Mouse (Mus musculus): ENCODE measurements around the gene Olfr237-ps1. TPM values are rescaled to one million over a fixed set of nuclear protein-coding genes. Genes with fewer than 3 reads are reported as not detected.

Olfr237-ps1 gene
- not detected in 2 replicates for polyA plus RNA-seq (2012; ENCODE audit: low replicate concordance)

DNA sequence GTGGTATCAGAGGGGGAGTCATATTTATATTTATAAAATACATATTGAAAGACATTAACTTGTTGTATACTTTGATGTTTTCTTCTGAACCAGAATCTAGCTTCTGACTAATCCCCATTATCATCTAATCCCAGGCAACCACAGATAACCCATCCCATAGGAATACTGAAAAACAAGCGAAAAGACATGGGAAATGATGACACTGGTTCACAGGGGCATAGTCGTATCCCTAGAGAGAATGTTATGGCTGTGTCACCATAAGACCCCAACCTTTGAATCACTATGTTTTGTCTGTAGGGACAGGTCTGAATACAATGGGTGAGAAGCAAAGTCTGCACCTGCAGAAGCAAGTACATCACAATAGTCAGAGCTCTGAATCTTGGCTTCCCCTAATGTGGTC, at the start of gene Olfr237-ps1:
Gene Olfr237-ps1, plus strand, starts transcription at position 301 of the 400 bp plus-strand sequence.

DNA sequence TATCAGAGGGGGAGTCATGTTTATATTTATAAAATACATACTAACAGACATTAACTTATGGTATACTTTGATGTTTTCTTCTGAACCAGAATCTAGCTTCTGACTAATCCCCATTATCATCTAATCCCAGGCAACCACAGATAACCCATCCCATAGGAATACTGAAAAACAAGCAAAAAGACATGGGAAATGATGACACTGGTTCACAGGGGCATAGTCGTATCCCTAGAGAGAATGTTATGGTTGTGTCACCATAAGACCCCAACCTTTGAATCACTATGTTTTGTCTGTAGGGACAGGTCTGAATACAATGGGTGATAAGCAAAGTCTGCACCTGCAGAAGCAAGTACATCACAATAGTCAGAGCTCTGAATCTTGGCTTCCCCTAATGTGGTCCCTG, 40.3 kb upstream of the Olfr237-ps1 start, which contains the start of gene Olfr441:
Gene Olfr441, plus strand, starts transcription at position 301 of the 400 bp plus-strand sequence.

DNA sequence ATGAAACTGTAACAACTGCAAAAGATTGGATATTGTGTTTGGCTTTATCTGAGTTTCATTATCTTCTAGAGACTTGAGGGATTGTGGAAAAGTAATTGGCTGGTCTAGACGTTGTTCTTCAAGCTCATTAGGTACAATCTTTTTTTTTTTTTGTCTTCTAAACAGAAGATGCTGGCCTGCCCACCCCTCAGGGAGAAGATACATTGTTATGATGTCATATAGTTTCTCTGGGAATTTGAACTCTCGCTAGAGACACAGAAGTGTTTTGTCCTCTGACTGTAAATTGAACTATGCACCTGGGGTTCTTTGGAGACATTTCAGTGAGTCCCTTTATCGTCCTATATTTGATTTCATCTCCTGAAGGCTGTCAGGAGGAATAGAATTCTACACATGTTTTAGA, 16.6 kb downstream of the Olfr237-ps1 start, which contains the start of gene Olfr437:
Gene Olfr437, plus strand, starts transcription at position 301 of the 400 bp plus-strand sequence.

DNA sequence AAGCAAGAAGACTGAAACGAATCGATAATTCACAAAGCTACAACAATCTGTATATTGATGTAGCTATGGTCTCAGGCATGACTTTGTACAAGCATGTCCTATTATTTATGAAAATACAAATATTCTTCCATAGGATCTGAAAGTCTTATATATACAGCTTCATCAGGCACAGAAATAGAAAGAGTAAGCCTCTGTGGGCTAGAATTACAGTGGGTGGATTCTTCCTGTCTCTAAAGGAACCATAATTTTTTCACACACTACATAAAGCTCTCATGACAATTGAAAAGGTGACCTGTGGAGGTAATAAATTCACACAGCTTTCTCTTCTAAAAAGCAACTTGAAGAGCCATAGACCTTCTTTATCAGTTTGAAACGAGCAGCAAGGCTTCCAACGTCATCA, 25.5 kb downstream of the Olfr237-ps1 start, which contains the start of gene Olfr13:
Gene Olfr13, plus strand, starts transcription at position 301 of the 400 bp plus-strand sequence.

DNA sequence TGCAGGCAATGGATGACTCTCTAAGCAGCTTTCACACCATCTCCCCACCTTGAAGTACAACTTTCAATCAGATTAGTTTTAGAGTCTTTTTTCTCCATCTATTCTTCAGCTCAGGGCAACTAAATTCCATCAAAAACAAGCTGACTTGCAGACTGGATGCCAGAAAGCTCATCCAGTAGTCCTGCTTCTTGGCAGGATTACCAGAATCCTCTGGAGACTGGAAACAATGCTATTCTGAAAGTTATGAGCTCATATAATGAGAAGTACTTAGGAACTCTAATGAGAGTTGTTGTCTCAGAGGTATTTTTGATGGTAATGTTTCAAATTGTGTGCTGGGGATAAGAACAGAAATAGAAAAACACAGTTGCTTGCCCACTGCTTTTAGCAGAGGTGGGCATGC, 50.4 kb downstream of the Olfr237-ps1 start, which contains the start of gene Olfr435:
Gene Olfr435, plus strand, starts transcription at position 366 of the 400 bp plus-strand sequence.

Other genes starting within 250 kb of the Olfr237-ps1 start
- not detected in 2 replicates for gene Olfr447, start 237.7 kb upstream of the Olfr237-ps1 start, polyA plus RNA-seq (2012; ENCODE audit: low replicate concordance)
- not detected in 2 replicates for gene Olfr446, start 225.2 kb upstream of the Olfr237-ps1 start, polyA plus RNA-seq (2012; ENCODE audit: low replicate concordance)
- gene Olfr444, start 197.5 kb upstream of the Olfr237-ps1 start, polyA plus RNA-seq (2012; ENCODE audit: low replicate concordance), result not detected in 2 replicates
- gene Olfr441, start 40.2 kb upstream of the Olfr237-ps1 start, polyA plus RNA-seq (2012; ENCODE audit: low replicate concordance), result not detected in 2 replicates
- not detected in 2 replicates for gene Olfr437, start 16.7 kb downstream of the Olfr237-ps1 start, polyA plus RNA-seq (2012; ENCODE audit: low replicate concordance)
- not detected in 2 replicates for gene Olfr13, start 25.6 kb downstream of the Olfr237-ps1 start, polyA plus RNA-seq (2012; ENCODE audit: low replicate concordance)
- gene Olfr435, start 50.6 kb downstream of the Olfr237-ps1 start, polyA plus RNA-seq (2012; ENCODE audit: low replicate concordance), result not detected in 2 replicates
- not detected in 2 replicates for gene Olfr434, start 66.5 kb downstream of the Olfr237-ps1 start, polyA plus RNA-seq (2012; ENCODE audit: low replicate concordance)
- gene Olfr47, start 85.0 kb downstream of the Olfr237-ps1 start, polyA plus RNA-seq (2012; ENCODE audit: low replicate concordance), result not detected in 2 replicates
- 0.06 and 0.56 TPM in 2 replicates for gene Arhgef5, start 119.0 kb downstream of the Olfr237-ps1 start, polyA plus RNA-seq (2012; ENCODE audit: low replicate concordance)
- gene Nobox, start 163.0 kb downstream of the Olfr237-ps1 start, polyA plus RNA-seq (2012; ENCODE audit: low replicate concordance), result 0.17 TPM in 1 of 2 replicates, not detected in the other

Measured in leukemia stem cell, adult 10-12 weeks (primary cell).